Mouse (Mus musculus): Measurements from ENCODE around the gene 1700025G04Rik.

GRCm38 (mm10) chr1:152090564-152091545 is 930 bp upstream of the 1700025G04Rik start:
- TF ChIP-seq ZC3H11A (IDR thresholded peaks at IDR 0.05; ENCODE audit: low read depth, low read length) (no peak), MEF2A (IDR thresholded peaks at IDR 0.05; ENCODE audit: borderline replicate concordance, low read depth, low read length) (no peak)
